Mouse (Mus musculus) gastrocnemius, postnatal 4 days (tissue): ENCODE data around the gene Fgfr2. TPM values are rescaled to one million over a fixed set of nuclear protein-coding genes. Genes with fewer than 3 reads are reported as not detected.

Experiments used
- DNase-seq, 2 experiments: peaks; one replicate each; pipeline ENCODE4 v3.0.0; 2021 to 2022; ENCODE audit warnings: low spot score in 2 of 2, mixed read lengths in 2 of 2
- total RNA-seq, 2 experiments: library from RNA; stranded (reverse); gene quantifications; 2 replicates each; pipeline ENCODE4 v1.2.3; 2021

The Fgfr2 gene
- total RNA-seq, 2 experiments from 2014 or later = 6.5 to 8.0 TPM

- DNase-seq = no peak
Observed at GRCm38 (mm10) chr7:133089621-133090260, 33.4 kb downstream of the Fgfr2 start.

- peak; percentile 49 to 65 for DNase-seq
Observed at GRCm38 (mm10) chr7:133088830-133089261, 34.3 kb downstream of the Fgfr2 start.

- DNase-seq = no peak
Observed at GRCm38 (mm10) chr7:133088411-133088810, 34.7 kb downstream of the Fgfr2 start.

DNA sequence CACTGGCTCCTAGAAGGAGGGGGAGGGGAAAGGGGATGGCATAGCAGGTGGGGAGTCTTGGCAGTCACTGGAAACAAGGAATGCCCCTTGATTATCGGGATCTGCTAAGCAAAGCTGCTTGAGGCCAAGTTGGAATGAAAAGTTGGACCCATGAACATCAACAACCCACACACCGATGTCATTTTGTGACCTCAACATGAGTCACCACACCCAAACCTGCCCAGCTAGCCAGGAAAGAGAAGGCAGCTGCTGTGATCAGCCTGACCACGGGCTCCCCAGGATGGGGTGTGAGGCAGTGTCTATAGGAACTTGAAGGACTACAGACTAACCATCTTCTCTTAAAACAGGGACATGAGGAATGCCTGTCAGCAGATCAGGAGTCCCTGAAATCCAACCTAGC is 37.7 kb downstream of the Fgfr2 start:
- no peak for DNase-seq

DNA sequence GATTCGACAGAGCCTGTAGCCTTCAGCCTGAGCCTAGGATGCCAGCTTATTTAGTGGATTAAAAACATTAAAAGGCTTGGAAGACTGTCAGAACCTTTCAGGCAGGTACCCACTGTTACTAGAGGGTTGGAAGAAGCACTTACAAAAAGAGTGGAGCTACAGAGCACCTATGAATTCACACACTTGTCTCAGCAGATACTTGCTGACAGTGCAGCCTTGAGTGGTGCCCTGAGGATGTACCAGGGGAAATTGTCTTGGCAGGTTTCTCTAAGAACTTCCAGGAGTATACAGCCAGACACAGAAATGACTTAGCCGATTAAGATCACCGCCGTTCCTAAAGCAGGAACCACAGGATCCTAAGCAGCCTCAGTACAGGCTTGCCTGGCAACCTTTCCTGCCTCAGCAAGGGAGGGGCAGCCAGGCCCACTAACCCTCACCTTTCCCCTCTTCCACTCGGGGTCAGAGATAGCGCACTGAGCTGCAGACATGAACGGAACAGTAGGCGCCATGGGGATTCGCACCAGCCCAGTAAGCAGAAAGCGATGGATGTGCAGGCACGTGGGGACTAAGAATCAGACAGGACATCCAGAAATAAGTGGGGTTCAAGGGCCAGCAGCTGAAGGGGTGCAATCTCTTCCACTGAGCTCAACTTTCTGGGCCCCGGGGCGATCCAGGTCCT is 39.1 kb downstream of the Fgfr2 start:
- no peak for DNase-seq

DNA sequence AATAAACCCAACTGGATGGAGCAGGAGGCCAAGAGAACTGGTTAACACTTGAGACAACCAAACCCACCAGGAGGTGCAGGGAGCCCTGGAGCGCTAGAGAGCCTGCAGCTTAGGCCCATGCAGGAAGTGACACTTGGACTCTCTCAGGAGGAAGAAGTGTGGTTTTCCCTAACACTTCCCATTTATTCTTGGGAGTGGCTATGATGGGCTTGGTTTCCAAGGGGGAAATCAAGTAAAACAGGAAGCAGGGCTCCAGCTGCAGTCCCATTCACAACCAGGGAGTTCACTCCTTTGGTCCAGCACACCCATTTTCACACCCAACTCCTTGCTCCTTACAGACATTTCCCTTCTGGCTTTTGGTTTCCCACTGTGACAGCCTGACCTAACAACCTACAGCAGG is 44.2 kb downstream of the Fgfr2 start:
- no peak for DNase-seq

DNA sequence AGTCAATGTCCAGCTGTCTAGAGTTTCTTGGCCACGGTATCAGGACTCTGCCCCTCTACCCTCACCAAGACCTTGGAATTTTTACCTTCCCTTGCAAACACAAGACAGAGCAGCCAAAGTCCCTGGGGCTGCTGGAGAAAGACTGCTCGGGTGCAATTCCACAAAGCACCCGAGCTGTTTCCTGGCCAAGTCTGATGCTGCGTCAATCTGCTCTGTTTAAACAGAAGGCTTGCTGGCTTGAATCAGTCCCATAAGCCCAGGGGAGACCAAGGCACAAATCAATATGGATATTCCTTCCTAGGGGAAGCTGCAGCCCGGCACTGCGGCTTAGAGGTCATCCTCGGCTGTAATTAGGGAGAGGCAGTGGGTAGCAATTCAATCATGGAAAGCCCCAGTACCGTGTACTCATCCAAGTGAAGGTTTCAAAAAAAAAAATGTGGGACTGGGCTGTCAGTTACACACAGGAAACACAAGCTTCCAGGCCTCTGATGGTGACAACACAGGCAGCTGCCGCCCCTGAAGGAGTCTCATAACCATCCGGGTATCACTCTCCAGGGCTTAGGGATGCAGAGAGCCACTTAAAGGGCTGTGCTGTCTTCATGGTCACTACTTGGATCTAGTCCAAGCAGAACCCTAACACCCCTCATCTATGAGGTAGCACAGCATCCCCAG is 48.6 kb downstream of the Fgfr2 start:
- no peak for DNase-seq

DNA sequence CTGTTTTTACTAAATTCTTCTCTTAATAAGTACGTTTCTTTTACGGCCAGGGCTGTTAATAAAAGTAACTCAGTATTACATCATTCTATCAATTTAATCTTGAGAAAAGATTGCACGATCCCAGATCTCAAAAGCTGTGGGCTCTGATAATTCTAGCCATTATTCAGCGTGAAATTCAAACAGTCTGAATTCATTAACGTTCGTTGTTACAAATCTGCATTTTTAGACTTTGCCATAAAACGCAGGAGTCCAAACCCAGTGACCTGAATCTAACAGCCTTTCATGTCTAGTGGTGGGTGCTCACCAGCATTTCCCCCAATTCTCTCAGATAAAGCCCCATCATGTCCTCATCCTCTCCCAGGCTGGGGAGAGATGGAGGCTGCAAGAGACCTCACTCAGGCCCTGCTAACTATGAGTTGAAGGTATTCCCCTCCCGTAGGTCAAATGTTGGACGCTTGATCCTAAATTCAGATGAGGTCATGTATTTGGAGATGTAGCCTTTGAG is 50.0 kb downstream of the Fgfr2 start:
- DNase-seq = no peak

DNA sequence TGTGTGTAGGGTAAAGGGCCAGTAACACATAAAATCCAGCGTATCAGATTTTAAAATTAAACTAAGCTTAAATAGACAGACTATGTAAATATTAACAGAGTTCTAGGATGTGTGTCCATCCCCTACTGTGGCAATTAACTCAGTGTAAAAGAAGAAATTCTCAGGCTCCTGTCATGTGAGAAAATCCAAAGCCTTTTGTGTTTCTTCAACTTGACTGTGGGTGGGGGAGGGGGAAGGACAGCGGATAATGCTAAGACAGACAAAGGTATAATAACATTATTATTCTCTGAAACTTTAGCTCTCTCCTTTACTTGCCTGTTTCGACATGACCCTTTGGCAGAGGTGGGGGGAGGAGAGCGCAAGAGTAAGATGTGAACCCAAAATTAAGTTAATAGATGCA is 50.6 kb downstream of the Fgfr2 start:
- no peak for DNase-seq

DNA sequence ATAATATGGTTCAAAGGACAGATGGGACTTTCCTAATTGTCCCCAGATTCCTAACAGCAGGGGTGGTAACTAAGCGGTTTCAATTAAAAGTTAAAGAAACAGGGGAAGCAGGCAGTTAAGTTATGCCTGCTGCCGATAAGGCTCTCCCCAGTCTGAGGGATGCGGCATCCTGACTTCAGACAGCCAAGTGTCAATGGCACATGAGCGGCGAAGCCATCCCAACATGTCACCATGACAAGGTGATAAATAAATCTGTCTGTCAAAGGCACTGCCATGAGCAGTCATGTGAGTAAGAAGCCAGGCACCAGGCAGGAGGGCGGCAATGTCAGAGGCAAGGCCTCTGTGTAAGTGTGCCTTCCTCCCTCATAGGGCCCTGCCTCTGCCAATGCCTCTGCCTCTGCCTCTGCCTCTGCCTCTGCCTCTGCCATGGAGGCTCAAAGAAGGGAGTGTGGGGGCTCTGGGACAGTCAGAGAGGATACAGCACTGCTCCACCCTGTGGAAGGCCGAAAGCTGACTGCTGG is 55.8 kb downstream of the Fgfr2 start:
- no peak for DNase-seq

DNA sequence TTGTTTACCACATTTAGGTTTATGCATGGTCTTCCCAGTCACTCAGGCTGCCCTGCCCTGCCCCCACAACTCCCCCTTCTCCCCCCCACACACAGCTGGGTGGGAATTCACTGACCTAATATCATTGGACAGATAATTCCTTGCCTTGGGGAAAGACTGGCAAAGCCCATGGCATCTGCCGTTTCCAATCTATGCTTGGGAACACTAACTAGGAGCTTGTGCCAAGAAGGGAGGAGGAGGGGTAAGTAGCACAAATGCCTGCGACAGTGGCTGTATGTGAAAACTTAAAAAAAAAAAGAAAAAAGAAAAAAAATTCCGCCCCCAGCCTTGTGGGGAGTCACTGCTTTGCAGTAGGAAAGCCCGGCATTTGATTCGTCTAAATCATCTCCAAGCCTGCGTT is 56.4 kb downstream of the Fgfr2 start:
- peak in 1 of 2 experiments; percentile 30 for DNase-seq

DNA sequence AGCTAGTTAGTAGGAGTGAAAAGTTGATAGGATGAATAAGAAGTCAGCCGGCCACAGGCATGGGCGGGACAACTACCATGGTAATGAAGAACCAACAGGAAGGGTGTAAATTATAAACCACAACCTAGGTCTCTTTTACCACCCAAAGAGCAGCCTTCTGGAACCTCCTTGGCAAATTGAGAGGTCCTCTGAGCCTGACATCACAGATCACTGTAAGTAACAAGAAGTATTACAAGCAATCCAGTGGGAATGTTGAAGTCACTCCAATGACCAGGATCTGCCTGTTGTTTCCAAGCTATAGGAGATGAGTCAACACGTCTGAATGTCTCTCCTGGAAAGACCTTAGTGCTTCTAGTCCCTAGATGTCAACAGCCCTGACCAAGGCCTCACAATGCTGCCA is 61.1 kb downstream of the Fgfr2 start:
- no peak for DNase-seq

- no peak for DNase-seq
Observed at GRCm38 (mm10) chr7:133060170-133060569, 63.0 kb downstream of the Fgfr2 start.

DNA sequence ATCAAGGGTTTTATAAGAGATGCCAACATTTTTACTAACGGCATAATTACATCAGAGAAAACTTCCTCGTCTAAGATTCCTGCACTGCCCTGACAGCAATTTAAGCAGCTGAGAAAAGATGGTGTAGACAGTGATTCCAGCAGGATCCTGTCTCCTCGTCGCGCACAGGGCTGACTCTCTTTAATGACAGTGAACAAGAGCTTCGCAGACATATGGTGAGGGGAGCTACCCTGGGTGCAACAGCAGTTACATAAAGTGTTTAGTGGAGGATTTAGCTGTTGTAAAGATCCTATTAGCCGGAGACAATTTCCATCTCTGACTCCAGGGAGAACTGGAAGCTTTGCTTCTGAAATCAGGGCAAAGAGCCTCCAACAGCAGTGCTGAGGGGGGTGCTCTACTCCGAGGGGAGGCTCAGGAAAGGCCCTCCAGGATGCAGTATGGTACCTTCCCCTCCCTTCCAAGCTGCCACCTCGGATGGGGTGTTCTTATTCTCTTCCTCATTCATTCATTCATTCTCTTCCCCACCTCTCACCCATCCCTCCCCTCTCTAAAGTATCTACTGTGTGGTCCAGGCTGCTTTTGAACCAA is 63.5 kb downstream of the Fgfr2 start:
- DNase-seq = no peak

DNA sequence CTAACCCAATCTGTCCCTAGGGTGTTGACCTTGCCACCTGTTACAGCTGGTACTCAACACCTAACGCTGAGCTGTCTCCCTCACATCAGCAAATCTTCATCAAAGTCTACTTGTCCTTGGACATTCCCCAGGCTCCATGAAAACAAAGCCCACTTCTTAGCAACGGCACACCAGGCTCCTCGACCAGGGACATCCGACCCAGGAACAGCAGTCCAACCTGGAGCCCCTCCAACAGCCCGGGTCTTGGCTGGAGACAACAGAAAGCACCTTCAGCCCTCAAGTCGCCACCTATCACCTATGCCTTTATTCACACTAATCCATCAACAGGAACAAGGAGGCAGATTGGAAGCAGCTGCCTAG is 64.0 kb downstream of the Fgfr2 start:
- peak in 1 of 2 experiments; percentile 37 for DNase-seq

GRCm38 (mm10) chr7:133058496-133059149 is 64.5 kb downstream of the Fgfr2 start:
- no peak for DNase-seq

DNA sequence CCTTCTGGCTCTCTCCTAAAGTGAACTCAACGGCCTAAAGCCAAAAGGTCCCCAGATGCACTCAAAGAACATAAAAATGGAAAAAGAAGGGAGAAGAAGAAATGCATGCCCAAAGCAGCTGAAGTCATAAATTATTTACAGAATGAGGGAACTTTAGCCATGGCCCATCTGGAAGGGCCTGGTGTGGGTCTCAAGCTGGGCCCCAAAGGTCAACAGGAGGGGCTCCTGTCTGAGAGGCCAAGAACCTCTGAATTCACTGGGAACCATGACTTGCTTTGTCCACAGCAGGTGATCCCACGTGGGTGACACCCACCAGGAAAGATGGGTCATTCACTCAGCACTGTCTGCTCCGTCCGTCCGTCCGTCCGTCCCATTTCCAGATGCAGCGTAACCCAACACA is 66.2 kb downstream of the Fgfr2 start:
- no peak for DNase-seq

DNA sequence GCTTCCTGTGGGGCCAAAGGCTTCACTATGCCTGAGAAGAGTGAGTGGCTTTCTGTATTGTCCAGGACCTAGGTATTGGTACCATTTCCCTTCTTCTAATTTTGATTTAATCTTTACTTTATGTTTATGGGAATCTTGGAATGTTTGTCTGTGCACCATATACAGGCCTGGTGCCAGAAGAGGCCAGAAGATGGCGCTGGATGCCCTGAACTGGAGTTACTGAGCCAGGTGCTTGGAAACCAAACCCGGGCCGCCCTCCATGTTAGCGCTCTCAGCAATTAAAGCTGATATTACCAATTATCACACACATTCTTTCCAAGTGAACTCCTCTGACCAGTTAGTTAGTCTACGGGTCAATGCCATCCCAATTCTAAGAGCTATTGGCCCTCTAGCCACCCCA is 68.7 kb downstream of the Fgfr2 start:
- no peak for DNase-seq

- no peak for DNase-seq
Observed at GRCm38 (mm10) chr7:133053757-133054156, 69.4 kb downstream of the Fgfr2 start.

DNA sequence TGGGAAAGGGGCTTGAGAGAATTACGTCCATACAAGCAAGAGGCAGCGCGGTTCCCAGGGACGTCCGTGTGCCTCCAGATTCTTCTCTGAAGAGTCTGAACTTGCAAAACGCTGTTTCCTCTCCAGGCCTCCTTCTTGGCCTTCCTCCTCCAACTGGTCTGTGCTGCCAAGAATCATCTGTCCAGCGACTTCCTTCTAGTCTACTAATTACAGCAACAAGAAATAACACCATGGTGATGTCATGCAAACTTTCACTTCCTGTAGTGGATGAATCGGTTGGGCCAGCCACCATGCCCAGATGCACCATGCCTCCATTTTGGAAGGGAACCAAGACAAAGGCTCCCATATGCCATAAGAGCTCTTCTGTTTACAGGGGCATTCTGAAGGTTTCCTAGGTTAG is 70.3 kb downstream of the Fgfr2 start:
- peak in 1 of 2 experiments; percentile 39 for DNase-seq

DNA sequence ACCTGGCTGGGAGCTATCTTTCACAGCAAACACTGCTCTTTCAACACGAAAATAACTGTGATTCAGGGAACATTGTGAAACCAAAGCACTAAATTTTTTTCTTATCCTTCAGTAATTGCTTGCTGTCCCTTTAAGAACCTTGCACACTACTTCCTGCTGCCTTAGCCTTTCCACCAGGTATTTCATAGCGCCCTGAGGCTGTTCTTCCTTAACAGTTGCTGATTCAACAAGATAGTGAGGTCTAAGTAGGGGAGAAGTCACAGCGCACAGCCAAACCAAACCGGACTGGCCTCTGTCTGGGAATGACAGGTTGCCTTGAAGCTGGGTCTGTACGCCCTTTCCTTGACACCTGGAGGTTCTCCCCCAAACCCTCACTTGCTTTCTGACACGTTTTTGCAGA is 72.5 kb downstream of the Fgfr2 start:
- DNase-seq = no peak
